Mouse (Mus musculus) forebrain, postnatal 0 days (tissue): ENCODE data around the gene Disc1. TPM values are rescaled to one million over a fixed set of nuclear protein-coding genes. Genes with fewer than 3 reads are reported as not detected.

Experiments used
- ATAC-seq: fragments of 200-750 bp; cut with Nextera tagmentation; 2 replicates; pipeline ENCODE4 v1.8.0; 2017; ENCODE audit warnings: mild to moderate bottlenecking, moderate library complexity
- DNase-seq: peaks from one replicate; pipeline ENCODE4 v3.0.0-alpha.2; 2015
- H3K27ac ChIP-seq: fragments of 300-500 bp; sonication (generic); 2 replicates; pipeline ENCODE4 v1.5.1; 2014; ENCODE audit warnings: low read depth, mild to moderate bottlenecking, antibody characterized with exemption, low read length, moderate library complexity, mixed read lengths
- H3K27me3 ChIP-seq: fragments of 300-500 bp; sonication (generic); 2 replicates; pipeline ENCODE4 v1.6.1; 2014; ENCODE audit warnings: mild to moderate bottlenecking, low read length, mixed read lengths; ENCODE audit not compliant: insufficient read depth
- H3K36me3 ChIP-seq: fragments of 300-500 bp; sonication (generic); 2 replicates; pipeline ENCODE4 v1.6.1; 2014; ENCODE audit warnings: mild to moderate bottlenecking, moderate library complexity; ENCODE audit not compliant: insufficient read depth
- H3K4me1 ChIP-seq: fragments of 300-500 bp; sonication (generic); 2 replicates; pipeline ENCODE4 v1.6.1; 2014; ENCODE audit warnings: antibody characterized with exemption; ENCODE audit not compliant: insufficient read depth
- H3K4me2 ChIP-seq: fragments of 300-500 bp; sonication (generic); 2 replicates; pipeline ENCODE4 v1.6.1; 2014; ENCODE audit warnings: low read depth, mild to moderate bottlenecking, moderate library complexity
- H3K4me3 ChIP-seq: fragments of 300-500 bp; sonication (generic); 2 replicates; pipeline ENCODE4 v1.5.1; 2014; ENCODE audit warnings: low read depth, low read length, mixed read lengths
- H3K9ac ChIP-seq: fragments of 300-500 bp; sonication (generic); 2 replicates; pipeline ENCODE4 v1.6.1; 2014; ENCODE audit warnings: mild to moderate bottlenecking
- H3K9me3 ChIP-seq: fragments of 300-500 bp; sonication (generic); 2 replicates; pipeline ENCODE4 v1.6.1; 2016; ENCODE audit warnings: low read length
- CTCF ChIP-seq: sonication (generic); IDR thresholded peaks from 2 replicates; pipeline ENCODE4 v1.5.1; 2016; ENCODE audit warnings: antibody characterized with exemption, control low read depth, low read depth
- WGBS: fragments of 180-500 bp; shearing (Covaris S2); extraction: QIAGEN DNeasy Blood & Tissue Kit; methylation state at CpG from one replicate; pipeline ENCODE4 v1.1.7; 2014; 5-methylcytosine and 5-hydroxymethylcytosine counted together
- polyA plus RNA-seq: library from polyadenylated mRNA; unstranded; fragments of >200 nt; fragmentation: Nextera tagmentation; extraction: Ambion mirVana; gene quantifications from 2 replicates; pipeline ENCODE4 v1.2.1, GENCODE M21; 2015
- total RNA-seq: library from RNA; depleted of rRNA; stranded (reverse); fragments of >200 nt; gene quantifications from 2 replicates; pipeline ENCODE4 v1.2.3, GENCODE M21; 2014

Gene Disc1
- total and polyA plus RNA-seq, 2 experiments from 2014 or later = 0.73 to 6.4 TPM

GRCm38 (mm10) chr8:125174851-125175250 lies 120.9 kb downstream of the Disc1 start:
- ATAC-seq = no peak
- H3K4me1 ChIP-seq = no peaks in the 10 kb centered on the region
- no peak overlapping the region for H3K4me3 ChIP-seq
- no peaks in the 10 kb centered on the region for H3K27me3 ChIP-seq
- no peaks in the 10 kb centered on the region for H3K36me3 ChIP-seq
- no peak overlapping the region for H3K4me2 ChIP-seq
- H3K9ac ChIP-seq = no peak overlapping the region
- WGBS = 72% methylated on average over 4 of the region's 4 CpGs
- TF ChIP-seq CTCF = no peak
- H3K27ac ChIP-seq = no peak overlapping the region
- DNase-seq = no peak
- H3K9me3 ChIP-seq = no peaks in the 10 kb centered on the region

- Histone ChIP-seq H3K27ac (no peak overlapping the region), H3K4me1 (no peaks in the 10 kb centered on the region), H3K4me3 (no peak overlapping the region), H3K36me3 (no peaks in the 10 kb centered on the region), H3K9ac (no peak overlapping the region), H3K27me3 (no peaks in the 10 kb centered on the region), H3K9me3 (no peaks in the 10 kb centered on the region), H3K4me2 (no peak overlapping the region)
- no peak for TF ChIP-seq CTCF
- ATAC-seq = no peak
- no peak for DNase-seq
- WGBS = 93% methylated on average over 4 of the region's 4 CpGs
Measured at GRCm38 (mm10) chr8:125175661-125176060, 121.7 kb downstream of the Disc1 start.

- no peaks in the 10 kb centered on the region for H3K36me3 ChIP-seq
- ATAC-seq = no peak
Measured at GRCm38 (mm10) chr8:125177091-125177490, 123.1 kb downstream of the Disc1 start.

GRCm38 (mm10) chr8:125177958-125178357 lies 124.0 kb downstream of the Disc1 start:
- no peak for TF ChIP-seq CTCF
- no peaks in the 10 kb centered on the region for H3K27me3 ChIP-seq
- H3K36me3 ChIP-seq = no peaks in the 10 kb centered on the region
- WGBS = 70% methylated on average over 8 of the region's 8 CpGs
- DNase-seq (no peak), ATAC-seq (no peak)
- H3K4me1 ChIP-seq = no peaks in the 10 kb centered on the region
- H3K27ac ChIP-seq = no peak overlapping the region
- no peak overlapping the region for H3K4me3 ChIP-seq
- no peaks in the 10 kb centered on the region for H3K9me3 ChIP-seq
- H3K4me2 ChIP-seq = no peak overlapping the region
- H3K9ac ChIP-seq = no peak overlapping the region

More at GRCm38 (mm10) chr8:125177091-125177490, 123.1 kb downstream of the Disc1 start:
- no peak overlapping the region for H3K9ac ChIP-seq
- no peak for DNase-seq
- H3K4me2 ChIP-seq = no peak overlapping the region
- WGBS = 87% methylated on average over 6 of the region's 6 CpGs
- H3K27me3 ChIP-seq = no peaks in the 10 kb centered on the region
- H3K9me3 ChIP-seq = no peaks in the 10 kb centered on the region
- H3K27ac ChIP-seq = no peak overlapping the region
- H3K4me3 ChIP-seq = no peak overlapping the region
- TF ChIP-seq CTCF = no peak
- no peaks in the 10 kb centered on the region for H3K4me1 ChIP-seq

- ATAC-seq = peak; percentile 87
- H3K9me3 ChIP-seq = no peaks in the 10 kb centered on the region
- no peak overlapping the region for H3K27ac ChIP-seq
- peaks cover 7% of the 10 kb centered on the region; the same call in 1 of the 2 replicates for H3K4me1 ChIP-seq
- WGBS = 20% methylated on average over 17 of the region's 17 CpGs
- H3K4me2 ChIP-seq = no peak overlapping the region
- H3K9ac ChIP-seq = no peak overlapping the region; the same call in 1 of the 2 replicates
- H3K4me3 ChIP-seq = no peak overlapping the region
- no peaks in the 10 kb centered on the region for H3K27me3 ChIP-seq
- H3K36me3 ChIP-seq = no peaks in the 10 kb centered on the region
- DNase-seq = peak; percentile 90
- peak; percentile 92 for TF ChIP-seq CTCF
Measured at GRCm38 (mm10) chr8:125183548-125184451, 129.8 kb downstream of the Disc1 start.

- no peak overlapping the region for H3K4me2 ChIP-seq
- H3K9ac ChIP-seq = no peak overlapping the region; the same call in 1 of the 2 replicates
- H3K27me3 ChIP-seq = no peaks in the 10 kb centered on the region
- H3K4me3 ChIP-seq = no peak overlapping the region
- WGBS = 29% methylated on average over 9 of the region's 9 CpGs
- H3K9me3 ChIP-seq = no peaks in the 10 kb centered on the region
- TF ChIP-seq CTCF = no peak
- ATAC-seq (peak; percentile 34; the same call in 1 of the 2 replicates), DNase-seq (peak; percentile 45)
- H3K27ac ChIP-seq = no peak overlapping the region
- H3K4me1 ChIP-seq = peaks cover 7% of the 10 kb centered on the region; the same call in 1 of the 2 replicates
- no peaks in the 10 kb centered on the region for H3K36me3 ChIP-seq
Measured at GRCm38 (mm10) chr8:125184452-125184817, 130.4 kb downstream of the Disc1 start.

- 87% methylated on average over 1 of the region's 1 CpGs for WGBS
- no peak overlapping the region for H3K27ac ChIP-seq
- DNase-seq (no peak), ATAC-seq (no peak)
- peaks cover 7% of the 10 kb centered on the region; the same call in 1 of the 2 replicates for H3K4me1 ChIP-seq
- H3K9me3 ChIP-seq = no peaks in the 10 kb centered on the region
- H3K4me3 ChIP-seq = no peak overlapping the region
- no peaks in the 10 kb centered on the region for H3K27me3 ChIP-seq
- no peak for TF ChIP-seq CTCF
- no peak overlapping the region for H3K9ac ChIP-seq
- H3K36me3 ChIP-seq = no peaks in the 10 kb centered on the region
- no peak overlapping the region for H3K4me2 ChIP-seq
Measured at GRCm38 (mm10) chr8:125184881-125185280, 130.9 kb downstream of the Disc1 start.
